In the genomic region with DNA sequence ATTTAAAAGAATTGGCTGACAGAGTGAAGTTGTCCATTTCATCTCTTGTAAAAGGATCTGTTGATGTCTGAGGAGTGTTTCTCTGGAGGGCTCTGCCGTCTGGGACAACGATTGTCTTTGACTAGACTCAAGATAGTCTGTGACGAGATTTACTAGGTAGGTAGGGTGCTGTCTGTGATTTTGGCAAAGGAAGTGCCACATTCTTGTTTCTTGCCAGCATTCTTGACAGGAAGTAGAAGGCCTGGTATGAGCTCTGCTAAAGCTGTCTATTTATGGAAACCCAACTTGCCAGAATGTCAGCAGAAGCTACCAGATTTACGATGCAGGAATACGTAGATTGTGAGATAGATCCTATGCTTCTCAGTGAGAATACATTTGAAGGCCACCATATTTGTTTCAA, we compare ENCODE assay signal across 25 mouse cellular contexts.
"Had no signal": no experiment of that assay in that cellular context is flagged by ENCODE, and none has a peak within 500 bp of the region (broad histone marks: within the 10 kb centered on the region; RNA-seq: fewer than 3 reads in every experiment).

No protein-coding gene starts in this region.

- H3K4me2 ChIP-seq: heart, embryonic 13.5 days; heart, embryonic 15.5 days; hindbrain, embryonic 13.5 days; hindbrain, embryonic 15.5 days; kidney, embryonic 15.5 days; limb, embryonic 13.5 days; limb, embryonic 15.5 days; liver, embryonic 12.5 days had no signal

- H3K9me3 ChIP-seq: heart, embryonic 13.5 days; heart, embryonic 15.5 days; hindbrain, embryonic 13.5 days; hindbrain, embryonic 15.5 days; kidney, embryonic 15.5 days; limb, embryonic 13.5 days; limb, embryonic 15.5 days; liver, embryonic 12.5 days had no signal

- H3K27ac ChIP-seq: gastrocnemius, adult 2 months; heart, embryonic 13.5 days; heart, embryonic 15.5 days; hindbrain, embryonic 13.5 days; hindbrain, embryonic 15.5 days; hindbrain, postnatal 0 days; kidney, embryonic 15.5 days; kidney, postnatal 0 days; limb, embryonic 13.5 days; limb, embryonic 15.5 days; liver, embryonic 12.5 days; liver, embryonic 14.5 days had no signal

- H3K4me1 ChIP-seq: hindbrain, embryonic 13.5 days; hindbrain, embryonic 15.5 days; kidney, embryonic 15.5 days; limb, embryonic 13.5 days; limb, embryonic 15.5 days; liver, embryonic 12.5 days had no signal

- H3K4me3 ChIP-seq: gastrocnemius, adult 2 months; heart, embryonic 13.5 days; heart, embryonic 15.5 days; hindbrain, embryonic 13.5 days; hindbrain, embryonic 15.5 days; kidney, embryonic 15.5 days; limb, embryonic 13.5 days; limb, embryonic 15.5 days; liver, embryonic 12.5 days had no signal

- H3K27me3 ChIP-seq: heart, embryonic 13.5 days; heart, embryonic 15.5 days; hindbrain, embryonic 13.5 days; hindbrain, embryonic 15.5 days; kidney, embryonic 15.5 days; limb, embryonic 13.5 days; limb, embryonic 15.5 days; liver, embryonic 12.5 days had no signal

- ATAC-seq: hindbrain, postnatal 0 days; intestine, embryonic 16.5 days; liver, embryonic 12.5 days had no signal

- DNase-seq: gastrocnemius, adult 2 months; gastrocnemius, postnatal 14 days; gastrocnemius, postnatal 36 days; heart, adult 11 months; heart, postnatal 36 days; kidney, adult 11 months; kidney, adult 2 months; kidney, adult 9 months; kidney, postnatal 14 days; kidney, postnatal 36 days; layer of hippocampus, adult 9-11 months; layer of hippocampus, postnatal 36 days; left cerebral cortex, postnatal 4 days had no signal

- H3K9ac ChIP-seq: heart, embryonic 13.5 days; heart, embryonic 15.5 days; hindbrain, embryonic 13.5 days; hindbrain, embryonic 15.5 days; kidney, embryonic 15.5 days; limb, embryonic 13.5 days; limb, embryonic 15.5 days; liver, embryonic 12.5 days; liver, embryonic 14.5 days had no signal

- H3K36me3 ChIP-seq: heart, embryonic 15.5 days; hindbrain, embryonic 13.5 days; hindbrain, embryonic 15.5 days; kidney, embryonic 15.5 days; limb, embryonic 13.5 days; limb, embryonic 15.5 days had no signal
